Mouse (Mus musculus) embryonic facial prominence, embryonic 10.5 days (tissue): ENCODE data around the gene Zfp507. TPM values are rescaled to one million over a fixed set of nuclear protein-coding genes. Genes with fewer than 3 reads are reported as not detected.

Experiments
- DNase-seq: peaks from one replicate; pipeline ENCODE4 v3.0.0-alpha.2; 2017; ENCODE audit warnings: low spot score
- H3K27ac ChIP-seq: fragments of 300-500 bp; sonication (generic); replicated peaks from 2 replicates; pipeline ENCODE4 v1.5.1; 2016; ENCODE audit warnings: mild to moderate bottlenecking
- H3K27me3 ChIP-seq: fragments of 300-500 bp; sonication (generic); replicated peaks from 2 replicates; pipeline ENCODE4 v1.6.1; 2016; ENCODE audit warnings: low read depth, mild to moderate bottlenecking; ENCODE audit not compliant: poor library complexity, severe bottlenecking
- H3K36me3 ChIP-seq: fragments of 300-500 bp; sonication (generic); replicated peaks from 2 replicates; pipeline ENCODE4 v1.6.1; 2016; ENCODE audit warnings: mild to moderate bottlenecking, moderate library complexity
- H3K4me1 ChIP-seq: fragments of 300-500 bp; sonication (generic); 2 replicates; pipeline ENCODE4 v1.6.1; 2016
- H3K4me3 ChIP-seq: fragments of 300-500 bp; sonication (generic); 2 replicates; pipeline ENCODE4 v1.5.1; 2016; ENCODE audit warnings: mild to moderate bottlenecking, moderate library complexity
- H3K9me3 ChIP-seq: fragments of 300-500 bp; sonication (generic); 2 replicates; pipeline ENCODE4 v1.6.1; 2016; ENCODE audit warnings: mild to moderate bottlenecking
- WGBS: fragments of 180-500 bp; shearing (Covaris S2); methylation state at CpG from one replicate; pipeline ENCODE4 v1.1.7; 2016; 5-methylcytosine and 5-hydroxymethylcytosine counted together
- polyA plus RNA-seq: library from polyadenylated mRNA; unstranded; fragments of >200 nt; fragmentation: Nextera tagmentation; extraction: Ambion mirVana; gene quantifications from 2 replicates; pipeline ENCODE4 v1.2.1, GENCODE M21; 2016

The Zfp507 gene
- 19.4 and 21.2 TPM in 2 replicates for polyA plus RNA-seq

DNA sequence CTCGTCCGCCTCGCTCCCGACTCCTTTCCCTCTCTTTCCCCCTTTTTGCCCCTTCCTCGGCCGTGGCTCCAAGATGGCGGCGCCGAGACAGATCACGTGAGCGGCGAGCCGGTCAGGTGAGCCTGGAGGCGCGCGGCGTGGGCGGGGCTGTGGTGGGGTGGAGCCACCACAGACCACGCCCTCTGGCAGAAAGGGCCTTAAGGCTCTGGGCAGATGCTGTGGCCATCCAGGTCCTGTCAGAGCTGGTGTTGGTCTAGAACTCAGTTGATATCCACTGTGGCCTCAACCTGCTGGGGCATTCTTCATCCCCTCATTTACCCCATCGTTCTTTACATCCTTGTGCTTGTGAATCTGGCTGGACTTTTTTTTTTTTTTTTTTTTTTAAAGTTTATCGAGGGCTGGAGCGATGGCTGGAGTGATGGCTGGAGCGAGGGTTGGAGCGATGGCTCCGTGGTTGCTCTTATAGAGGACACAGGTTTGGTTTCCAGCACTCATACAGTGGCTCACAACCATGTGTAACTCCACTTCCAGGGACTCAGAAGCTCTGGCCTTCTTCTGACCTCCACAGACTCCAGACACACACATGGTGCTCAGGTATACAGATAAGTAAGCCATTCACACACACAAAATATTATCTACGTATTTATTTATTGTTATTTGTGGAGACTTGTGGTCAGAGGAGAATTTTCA is at the start of gene Zfp507:
TSS of gene Zfp507 (minus strand) at position 98 of the 690 bp plus-strand sequence.
- H3K9me3 ChIP-seq: no peaks in the 10 kb centered on the region
- peaks cover 33% of the 10 kb centered on the region for H3K36me3 ChIP-seq
- peak; percentile 95 for DNase-seq
- H3K4me3 ChIP-seq: peak within 1 kb of the TSS; percentile 98
- H3K4me1 ChIP-seq: peaks cover 11% of the 10 kb centered on the region
- 21% methylated on average over 26 of the region's 26 CpGs for WGBS
- H3K27ac ChIP-seq: peak within 1 kb of the TSS; percentile 98
- H3K27me3 ChIP-seq: no peaks in the 10 kb centered on the region

DNA sequence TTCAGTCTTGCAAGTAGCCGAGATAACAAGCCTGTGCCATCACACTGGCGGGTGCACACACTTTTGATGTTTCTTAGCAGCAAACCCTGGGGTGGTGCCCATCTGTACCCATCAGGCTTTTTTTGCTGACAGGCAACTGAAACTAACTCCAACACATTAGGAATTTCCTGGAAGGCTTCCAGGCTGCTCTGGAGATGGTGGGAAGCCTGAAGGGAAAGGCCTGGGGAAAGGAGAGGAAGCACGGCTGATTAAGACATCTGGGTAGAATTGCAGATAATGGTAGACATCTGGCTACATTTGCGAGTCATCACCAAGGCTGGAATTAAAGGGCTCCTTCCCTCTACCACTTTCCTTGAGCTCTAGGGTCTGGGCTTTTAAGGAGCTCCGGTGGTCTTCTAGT is 47.6 kb upstream of the Zfp507 start:
- Histone ChIP-seq H3K9me3 (0 out of 2 replicates have a peak, but pooled peaks cover 5% of the 10 kb centered on the region), H3K27ac (no peak overlapping the region; the same call in 1 of the 2 replicates), H3K27me3 (no peaks in the 10 kb centered on the region), H3K36me3 (no peaks in the 10 kb centered on the region), H3K4me1 (peaks cover 13% of the 10 kb centered on the region), H3K4me3 (no peak overlapping the region)
- WGBS: 70% methylated on average over 5 of the region's 5 CpGs
- DNase-seq: no peak

DNA sequence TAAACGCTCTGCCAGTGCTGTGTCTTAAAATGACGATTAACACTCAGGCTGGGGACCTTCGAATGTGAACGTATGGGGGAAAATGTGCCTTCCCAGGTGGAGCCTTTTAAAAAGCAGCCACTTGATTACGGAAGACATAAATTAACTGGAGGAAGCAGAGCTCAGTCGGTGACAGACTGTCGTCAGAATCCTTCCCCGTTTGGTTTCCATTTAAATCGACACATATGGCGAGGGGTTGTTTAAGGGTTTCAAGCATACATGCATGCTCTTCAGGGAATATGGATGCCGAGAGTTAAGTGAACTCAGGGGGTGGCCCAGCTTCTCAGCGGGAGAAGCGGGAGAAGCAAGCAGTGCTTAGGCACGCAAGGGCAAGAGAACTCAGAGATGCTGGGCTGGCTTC is 45.7 kb upstream of the Zfp507 start:
- Histone ChIP-seq H3K4me1 (peaks cover 13% of the 10 kb centered on the region), H3K27me3 (no peaks in the 10 kb centered on the region), H3K9me3 (0 out of 2 replicates have a peak, but pooled peaks cover 5% of the 10 kb centered on the region), H3K27ac (peak overlapping the region; percentile 6; the same call in 1 of the 2 replicates), H3K4me3 (no peak overlapping the region), H3K36me3 (no peaks in the 10 kb centered on the region)
- 40% methylated on average over 14 of the region's 14 CpGs for WGBS
- DNase-seq: peak; percentile 28

DNA sequence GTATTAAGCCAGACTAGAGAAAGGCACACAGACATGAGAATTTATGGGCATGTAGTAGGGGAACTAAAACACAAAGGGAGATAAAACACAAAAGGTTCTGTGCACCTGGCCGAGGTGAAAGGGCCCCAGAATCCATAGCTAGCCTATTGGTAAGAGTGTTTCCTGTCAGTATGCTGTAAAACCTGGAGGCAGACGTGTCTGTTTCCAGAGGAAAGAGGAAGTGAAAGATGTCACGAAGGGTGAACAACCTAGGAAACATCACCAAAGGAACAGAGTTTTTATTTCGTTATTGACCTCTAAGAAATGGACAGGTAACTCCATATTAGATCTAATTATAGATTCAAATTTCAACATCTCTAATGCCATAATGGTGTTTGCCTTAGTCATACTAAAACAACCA is 37.7 kb upstream of the Zfp507 start:
- Histone ChIP-seq H3K4me1 (no peaks in the 10 kb centered on the region), H3K36me3 (no peaks in the 10 kb centered on the region), H3K27me3 (no peaks in the 10 kb centered on the region), H3K27ac (no peak overlapping the region), H3K4me3 (no peak overlapping the region), H3K9me3 (no peaks in the 10 kb centered on the region)
- WGBS: 80% methylated on average over 4 of the region's 4 CpGs
- DNase-seq: no peak

DNA sequence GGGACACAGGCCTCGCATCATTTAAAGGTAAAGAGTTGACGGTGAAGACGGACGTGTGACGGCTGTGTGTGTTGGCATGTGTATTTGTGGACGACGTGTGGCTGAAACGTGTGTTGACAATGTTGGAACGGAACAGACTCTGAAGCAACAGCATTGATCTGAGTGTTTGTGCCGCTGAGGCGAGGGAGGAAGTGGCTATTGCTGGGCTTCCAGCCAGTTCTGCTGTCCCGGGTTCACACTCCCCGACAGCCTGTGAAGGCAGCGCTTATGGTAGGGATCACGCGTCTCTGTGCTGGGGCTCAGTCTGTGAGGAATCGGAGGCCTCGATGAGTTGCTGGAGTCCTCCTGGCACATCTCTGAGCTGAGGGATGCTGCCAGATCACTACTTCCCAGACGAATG is 34.0 kb upstream of the Zfp507 start:
- no peak for DNase-seq
- Histone ChIP-seq H3K4me1 (no peaks in the 10 kb centered on the region), H3K27ac (no peak overlapping the region), H3K9me3 (no peaks in the 10 kb centered on the region), H3K27me3 (no peaks in the 10 kb centered on the region), H3K36me3 (no peaks in the 10 kb centered on the region), H3K4me3 (no peak overlapping the region)
- 84% methylated on average over 19 of the region's 19 CpGs for WGBS

DNA sequence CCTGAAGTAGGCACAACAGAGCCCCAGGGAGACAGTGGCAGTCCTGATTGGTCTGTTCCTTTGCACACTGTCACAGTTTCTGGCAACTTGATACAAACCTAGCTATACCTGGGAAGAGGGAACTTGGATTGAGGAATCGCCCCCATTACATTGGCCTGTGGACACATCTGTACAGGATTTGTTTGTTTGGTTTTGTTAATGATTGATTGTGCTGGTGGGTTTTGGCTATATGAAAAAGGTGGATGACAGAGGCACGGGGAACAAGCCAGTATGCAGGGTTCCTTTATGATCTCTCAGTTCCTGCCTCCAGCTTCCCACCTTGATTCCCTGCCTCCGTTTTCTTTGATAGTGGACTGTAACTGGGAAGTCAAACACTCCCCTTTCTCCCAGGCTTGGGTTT is 33.6 kb upstream of the Zfp507 start:
- Histone ChIP-seq H3K4me1 (no peaks in the 10 kb centered on the region), H3K27me3 (no peaks in the 10 kb centered on the region), H3K27ac (no peak overlapping the region), H3K36me3 (no peaks in the 10 kb centered on the region), H3K4me3 (no peak overlapping the region), H3K9me3 (no peaks in the 10 kb centered on the region)
- 83% methylated on average over 3 of the region's 3 CpGs for WGBS
- no peak for DNase-seq

DNA sequence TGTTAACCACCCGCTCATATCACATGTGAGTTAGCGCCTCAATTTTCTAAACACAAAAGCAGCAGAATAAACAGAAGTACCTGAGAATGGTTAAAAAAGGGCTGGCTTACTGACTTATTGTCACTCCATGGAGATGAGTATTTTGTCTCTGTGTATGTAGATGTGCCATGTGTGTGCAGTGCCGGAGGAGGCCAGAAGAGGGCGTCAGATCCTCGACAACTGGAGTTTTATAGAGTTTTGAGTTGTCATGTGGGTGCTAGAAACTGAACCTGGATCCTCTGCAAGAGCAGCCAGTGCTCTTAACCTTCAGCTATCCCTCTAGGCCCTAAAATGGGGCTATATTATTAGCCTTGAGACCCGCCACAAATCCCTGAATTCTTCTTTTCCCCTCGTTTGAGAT is 27.3 kb upstream of the Zfp507 start:
- Histone ChIP-seq H3K4me1 (no peaks in the 10 kb centered on the region), H3K9me3 (no peaks in the 10 kb centered on the region), H3K4me3 (no peak overlapping the region), H3K36me3 (no peaks in the 10 kb centered on the region), H3K27ac (no peak overlapping the region), H3K27me3 (no peaks in the 10 kb centered on the region)
- WGBS: 93% methylated on average over 7 of the region's 7 CpGs
- no peak for DNase-seq

DNA sequence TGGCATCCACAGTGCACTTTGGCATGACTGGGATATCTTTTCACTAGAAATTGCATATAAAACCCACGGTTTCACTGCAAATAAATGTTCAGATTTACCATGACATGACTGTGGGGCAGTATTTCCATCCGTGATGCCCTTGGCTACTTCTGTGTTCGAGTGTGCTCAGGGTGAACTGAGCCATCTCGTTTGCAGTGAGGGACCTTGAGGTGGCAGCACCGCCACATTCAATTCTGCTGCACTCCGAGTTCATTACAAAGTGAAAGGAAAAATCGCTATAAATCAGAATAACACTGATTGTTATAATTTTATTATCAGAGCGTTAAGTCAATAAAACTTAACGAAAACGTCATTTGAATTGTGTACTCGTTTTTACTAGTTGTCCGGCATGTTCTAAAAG is 21.1 kb upstream of the Zfp507 start:
- no peaks in the 10 kb centered on the region for H3K4me1 ChIP-seq
- DNase-seq: no peak
- 0 out of 2 replicates have a peak, but pooled peaks cover 3% of the 10 kb centered on the region for H3K9me3 ChIP-seq
- no peak overlapping the region for H3K4me3 ChIP-seq
- H3K27me3 ChIP-seq: no peaks in the 10 kb centered on the region
- H3K27ac ChIP-seq: no peak overlapping the region
- H3K36me3 ChIP-seq: no peaks in the 10 kb centered on the region
- WGBS: 86% methylated on average over 12 of the region's 12 CpGs

DNA sequence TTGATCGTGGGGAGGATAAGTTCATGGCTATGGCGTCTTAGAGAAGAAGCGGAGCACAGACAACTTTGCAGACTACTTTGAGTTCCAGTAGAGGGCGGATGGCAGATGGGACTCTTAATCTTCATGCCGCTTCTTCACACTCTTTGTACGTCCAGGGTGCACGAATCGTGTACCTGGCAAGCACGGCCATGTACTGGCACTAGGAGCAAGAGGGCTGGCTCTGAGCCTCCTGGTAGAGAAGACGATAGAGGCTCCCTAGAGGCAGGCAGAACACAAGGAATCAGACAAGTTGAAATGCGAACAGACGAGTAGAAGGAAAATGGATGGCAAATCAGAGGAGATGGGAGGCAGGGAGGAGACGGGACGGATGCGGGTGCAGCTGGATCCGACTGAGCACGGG is 19.5 kb upstream of the Zfp507 start:
- Histone ChIP-seq H3K9me3 (0 out of 2 replicates have a peak, but pooled peaks cover 3% of the 10 kb centered on the region), H3K4me1 (no peaks in the 10 kb centered on the region), H3K27me3 (no peaks in the 10 kb centered on the region), H3K27ac (no peak overlapping the region), H3K36me3 (no peaks in the 10 kb centered on the region), H3K4me3 (no peak overlapping the region)
- no peak for DNase-seq
- 89% methylated on average over 17 of the region's 17 CpGs for WGBS

DNA sequence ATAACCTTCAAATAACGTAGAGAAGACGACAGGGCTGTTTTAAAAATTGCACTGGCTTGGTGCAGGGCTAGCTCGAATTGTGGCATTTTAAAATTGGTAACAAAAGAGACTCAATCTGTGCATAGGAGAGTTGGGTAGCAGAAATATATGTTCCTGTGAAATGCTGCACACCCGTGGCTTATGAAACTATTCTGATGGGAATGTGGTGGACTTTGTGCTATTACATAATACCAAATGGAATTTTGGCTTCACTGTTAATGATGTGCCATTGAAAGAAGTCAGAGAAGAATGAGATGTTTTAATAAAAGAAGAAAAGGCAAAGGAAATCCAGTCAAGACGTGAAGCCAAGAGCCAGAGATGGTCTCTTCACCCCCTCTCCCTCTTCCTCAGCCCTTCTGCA is 18.6 kb upstream of the Zfp507 start:
- 90% methylated on average over 5 of the region's 5 CpGs for WGBS
- DNase-seq: no peak
- Histone ChIP-seq H3K27me3 (no peaks in the 10 kb centered on the region), H3K4me3 (no peak overlapping the region), H3K36me3 (no peaks in the 10 kb centered on the region), H3K4me1 (no peaks in the 10 kb centered on the region), H3K9me3 (0 out of 2 replicates have a peak, but pooled peaks cover 3% of the 10 kb centered on the region), H3K27ac (no peak overlapping the region)

DNA sequence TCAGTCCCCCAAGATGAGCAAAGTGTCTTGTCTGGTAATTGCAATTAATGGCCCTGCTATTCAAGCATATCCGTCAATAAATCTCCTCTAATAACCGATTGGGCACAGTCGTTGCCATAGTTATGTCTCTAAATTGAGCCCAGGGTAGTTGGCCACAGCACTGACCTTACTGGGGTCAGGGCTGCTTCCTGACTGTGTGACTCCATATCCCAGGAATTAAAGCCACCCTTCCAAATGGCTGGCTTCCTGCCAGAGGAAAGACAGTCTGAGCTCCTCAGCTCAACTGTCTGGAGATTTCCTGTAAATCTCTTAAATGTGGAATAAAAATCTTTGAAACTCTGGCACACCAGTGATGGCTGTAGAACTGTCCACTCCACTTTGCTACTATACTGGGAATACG is 16.7 kb upstream of the Zfp507 start:
- Histone ChIP-seq H3K27me3 (no peaks in the 10 kb centered on the region), H3K27ac (no peak overlapping the region), H3K9me3 (0 out of 2 replicates have a peak, but pooled peaks cover 3% of the 10 kb centered on the region), H3K4me1 (no peaks in the 10 kb centered on the region), H3K36me3 (no peaks in the 10 kb centered on the region), H3K4me3 (no peak overlapping the region)
- 71% methylated on average over 4 of the region's 4 CpGs for WGBS
- no peak for DNase-seq

DNA sequence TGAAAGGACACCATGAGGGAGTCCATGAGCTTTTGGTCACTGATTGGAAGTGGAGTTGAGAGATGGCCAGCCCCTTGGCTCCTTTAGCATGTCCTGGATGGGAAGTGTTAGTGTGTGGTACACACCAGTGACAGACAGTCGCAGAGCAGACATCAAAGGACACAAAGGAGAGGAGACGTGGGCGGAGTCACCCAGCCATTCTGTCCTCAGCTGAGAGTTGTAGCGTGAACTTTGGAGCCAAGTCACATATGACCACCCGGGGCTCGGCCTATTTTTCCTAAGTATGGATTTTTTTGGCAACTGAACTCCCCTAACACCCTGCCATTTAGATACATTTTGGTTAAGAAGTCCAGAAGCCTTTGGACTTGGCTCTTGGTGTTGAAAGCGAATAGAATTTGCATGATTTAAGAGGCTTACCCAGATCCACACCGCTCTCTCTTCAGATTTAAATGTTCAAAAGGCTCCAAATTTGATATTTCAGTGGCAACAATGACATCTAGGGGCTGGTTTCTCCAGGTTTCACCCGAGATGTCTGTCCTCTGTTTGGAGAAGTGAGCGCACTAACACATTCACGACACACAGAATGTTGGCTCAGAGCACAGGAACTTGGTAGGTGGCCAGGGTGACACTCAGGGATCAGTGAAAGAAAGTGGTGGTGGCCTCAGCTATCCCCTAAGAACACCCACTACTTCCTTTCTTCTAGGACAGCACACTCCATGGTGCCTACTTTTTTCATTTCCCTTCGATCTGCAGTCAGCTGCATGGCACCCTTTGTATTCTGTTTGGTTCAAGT is 12.2 kb upstream of the Zfp507 start:
- H3K4me3 ChIP-seq: no peak overlapping the region
- WGBS: 84% methylated on average over 12 of the region's 12 CpGs
- H3K4me1 ChIP-seq: peaks cover 7% of the 10 kb centered on the region; the same call in 1 of the 2 replicates
- no peak overlapping the region for H3K27ac ChIP-seq
- no peaks in the 10 kb centered on the region for H3K36me3 ChIP-seq
- no peak for DNase-seq
- no peaks in the 10 kb centered on the region for H3K9me3 ChIP-seq
- no peaks in the 10 kb centered on the region for H3K27me3 ChIP-seq

DNA sequence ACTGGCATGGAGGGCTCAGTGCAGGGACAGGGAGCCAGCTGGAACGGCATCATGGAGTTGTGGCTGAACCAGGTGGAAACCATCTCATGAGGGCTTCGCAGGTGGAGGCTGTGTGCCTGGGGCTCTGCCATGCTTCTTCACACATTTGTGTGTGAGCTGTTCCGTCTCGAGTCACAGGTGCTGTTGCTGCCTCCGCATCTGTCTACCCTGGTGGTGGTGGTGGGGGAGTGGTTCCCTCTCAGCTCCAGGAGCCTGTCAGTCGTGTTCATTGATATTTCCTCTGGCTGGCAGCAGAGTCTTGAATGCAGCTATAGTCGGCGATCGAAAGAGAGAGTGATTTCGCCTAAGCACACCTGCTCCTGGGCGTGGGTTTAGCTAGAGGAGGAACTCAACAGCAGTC is 10.5 kb upstream of the Zfp507 start:
- H3K36me3 ChIP-seq: no peaks in the 10 kb centered on the region
- WGBS: 84% methylated on average over 11 of the region's 11 CpGs
- H3K27me3 ChIP-seq: no peaks in the 10 kb centered on the region
- no peak overlapping the region for H3K27ac ChIP-seq
- no peak for DNase-seq
- no peak overlapping the region for H3K4me3 ChIP-seq
- peaks cover 7% of the 10 kb centered on the region; the same call in 1 of the 2 replicates for H3K4me1 ChIP-seq
- H3K9me3 ChIP-seq: no peaks in the 10 kb centered on the region
